Mouse (Mus musculus) liver, embryonic 14.5 days (tissue): ENCODE results near the gene 4930519P11Rik. TPM values are rescaled to one million over a fixed set of nuclear protein-coding genes. Genes with fewer than 3 reads are reported as not detected.
A peak's percentile ranks its signal among the peaks of the same experiment; 100 is the strongest.

Experiments used
- ATAC-seq: fragments of 200-750 bp; cut with Nextera tagmentation; 2 replicates; pipeline ENCODE4 v1.8.0; 2017; ENCODE audit warnings: moderate number of reproducible peaks, mild to moderate bottlenecking, moderate library complexity; ENCODE audit not compliant: insufficient read depth
- DNase-seq, 3 experiments: peaks; one replicate each; pipeline ENCODE4 v3.0.0-alpha.2; 2012 to 2013; ENCODE audit warnings: low read depth in 3 of 3, low spot score in 3 of 3
- H3K27ac ChIP-seq: fragments of 300-500 bp; sonication (generic); 2 replicates; pipeline ENCODE4 v1.5.1; 2014; ENCODE audit warnings: moderate library complexity, mild to moderate bottlenecking, control low read depth, inconsistent platforms
- H3K27me3 ChIP-seq: fragments of 300-500 bp; sonication (generic); 2 replicates; pipeline ENCODE4 v1.6.1; 2014; ENCODE audit warnings: mild to moderate bottlenecking, low read length, moderate library complexity; ENCODE audit not compliant: control insufficient read depth, insufficient read depth
- H3K36me3 ChIP-seq: fragments of 300-500 bp; sonication (generic); replicated peaks from 2 replicates; pipeline ENCODE4 v1.6.1; 2014; ENCODE audit warnings: low read depth; ENCODE audit not compliant: control insufficient read depth, insufficient read depth
- H3K4me1 ChIP-seq, 2 experiments: fragments of 200-500 bp in 1 of 2; fragments of 300-500 bp in 1 of 2; sonication (generic) in 1 of 2; replicated peaks; 2 replicates each; pipeline ENCODE4 v1.6.1; 2012 to 2014; ENCODE audit warnings: antibody characterized with exemption in 1 of 2, inconsistent platforms in 1 of 2, low read length in 1 of 2; ENCODE audit not compliant: control insufficient read depth in 2 of 2, insufficient read depth in 2 of 2
- H3K4me2 ChIP-seq: fragments of 300-500 bp; sonication (generic); 2 replicates; pipeline ENCODE4 v1.6.1; 2014; ENCODE audit warnings: low read depth, mild to moderate bottlenecking, control low read depth, moderate library complexity
- H3K4me3 ChIP-seq, 2 experiments: fragments of 200-500 bp in 1 of 2; fragments of 300-500 bp in 1 of 2; sonication (generic) in 1 of 2; 2 replicates each; pipeline ENCODE4 v1.5.1; 2012 to 2014; ENCODE audit warnings: low read depth in 2 of 2, low read length in 2 of 2, mild to moderate bottlenecking in 2 of 2, control low read depth in 1 of 2, inconsistent platforms in 1 of 2, moderate library complexity in 1 of 2; ENCODE audit not compliant: insufficient read depth in 1 of 2
- H3K9ac ChIP-seq: fragments of 300-500 bp; sonication (generic); replicated peaks from 2 replicates; pipeline ENCODE4 v1.6.1; 2014; ENCODE audit warnings: mild to moderate bottlenecking, control low read depth, moderate library complexity
- H3K9me3 ChIP-seq: fragments of 300-500 bp; sonication (generic); 2 replicates; pipeline ENCODE4 v1.6.1; 2016; ENCODE audit warnings: low read length, mixed read lengths; ENCODE audit not compliant: control insufficient read depth
- CTCF ChIP-seq: IDR thresholded peaks from 2 replicates; pipeline ENCODE4 v1.5.1; 2016; ENCODE audit warnings: antibody characterized with exemption, low read depth, control low read depth
- EP300 ChIP-seq: IDR thresholded peaks from 2 replicates; pipeline ENCODE4 v1.6.1; 2016; ENCODE audit warnings: antibody characterized with exemption, low read depth
- WGBS: fragments of 180-500 bp; shearing (Covaris S2); extraction: QIAGEN DNeasy Blood & Tissue Kit; methylation state at CpG from one replicate; pipeline ENCODE4 v1.1.7; 2014; ENCODE audit not compliant: insufficient replicate concordance; 5-methylcytosine and 5-hydroxymethylcytosine counted together
- polyA plus RNA-seq, 2 experiments: library from polyadenylated mRNA; depleted of rRNA in 1 of 2; stranded (reverse) in 1 of 2; unstranded in 1 of 2; fragments of >200 nt; fragmentation: Nextera tagmentation in 1 of 2; extraction: Ambion mirVana in 1 of 2; gene quantifications; 2 replicates each; pipeline versions ENCODE4 v1.2.1 to v1.2.3; 2012 to 2014

The 4930519P11Rik gene
- polyA plus RNA-seq, 2 experiments, result 0.35 TPM; not detected in 1

- Histone ChIP-seq H3K4me1 (peaks cover 33 to 42% of the 10 kb centered on the region in 2 experiments), H3K4me3 (peak overlapping the region; percentile 68 to 79), H3K9ac (peak overlapping the region; percentile 97), H3K4me2 (peak overlapping the region; percentile 69), H3K27ac (peak overlapping the region; percentile 98), H3K9me3 (no peaks in the 10 kb centered on the region), H3K27me3 (no peaks in the 10 kb centered on the region), H3K36me3 (peaks cover 13% of the 10 kb centered on the region)
- TF ChIP-seq EP300 (peak; percentile 66), CTCF (no peak)
- ATAC-seq (peak; percentile 85), DNase-seq (peak; percentile 80 to 86 (median 82))
- WGBS, result 21% methylated on average over 16 of the region's 16 CpGs
Observed at GRCm38 (mm10) chr2:154632203-154632780, 19.1 kb upstream of the 4930519P11Rik start.

- DNase-seq (no peak), ATAC-seq (no peak)
- Histone ChIP-seq H3K9me3 (no peaks in the 10 kb centered on the region), H3K9ac (peak overlapping the region; percentile 97), H3K27me3 (no peaks in the 10 kb centered on the region), H3K4me1 (peaks cover 30 to 37% of the 10 kb centered on the region in 2 experiments), H3K4me2 (peak overlapping the region; percentile 69), H3K4me3 (peak overlapping the region; percentile 68 to 79), H3K36me3 (peaks cover 13% of the 10 kb centered on the region), H3K27ac (peak overlapping the region; percentile 98)
- TF ChIP-seq EP300 (no peak), CTCF (no peak)
- WGBS, result 73% methylated on average over 5 of the region's 5 CpGs
Observed at GRCm38 (mm10) chr2:154630531-154630930, 17.3 kb upstream of the 4930519P11Rik start.

- TF ChIP-seq CTCF, result peak; percentile 45; the same call in 1 of the 2 replicates
- no peak for TF ChIP-seq EP300
- no peaks in the 10 kb centered on the region for H3K27me3 ChIP-seq
- peaks cover 0 to 5% of the 10 kb centered on the region in 2 experiments; a peak in 1 of 4 replicates for H3K4me1 ChIP-seq
- DNase-seq, result no peak
- no peak overlapping the region for H3K27ac ChIP-seq
- peaks cover 5% of the 10 kb centered on the region; the same call in 1 of the 2 replicates for H3K9me3 ChIP-seq
- H3K4me3 ChIP-seq, result no peak overlapping the region
- peaks cover 4% of the 10 kb centered on the region; the same call in 1 of the 2 replicates for H3K36me3 ChIP-seq
- no peak overlapping the region for H3K9ac ChIP-seq
- no peak overlapping the region for H3K4me2 ChIP-seq
- ATAC-seq, result no peak
Observed at GRCm38 (mm10) chr2:154624137-154624536, 10.9 kb upstream of the 4930519P11Rik start.

- Histone ChIP-seq H3K9ac (no peak overlapping the region), H3K4me1 (peaks cover 0 to 6% of the 10 kb centered on the region in 2 experiments; a peak in 2 of 4 replicates), H3K4me3 (no peak overlapping the region), H3K27ac (no peak overlapping the region), H3K9me3 (peaks cover 5% of the 10 kb centered on the region; the same call in 1 of the 2 replicates), H3K36me3 (no peaks in the 10 kb centered on the region), H3K27me3 (no peaks in the 10 kb centered on the region), H3K4me2 (no peak overlapping the region)
- ATAC-seq (no peak), DNase-seq (no peak)
- 52% methylated on average over 5 of the region's 5 CpGs for WGBS
- TF ChIP-seq CTCF, result no peak
- TF ChIP-seq EP300, result no peak
Observed at GRCm38 (mm10) chr2:154621684-154622083, 8.4 kb upstream of the 4930519P11Rik start.

- DNase-seq, result no peak
- H3K4me3 ChIP-seq, result no peak overlapping the region
- 82% methylated on average over 3 of the region's 3 CpGs for WGBS
- no peaks in the 10 kb centered on the region for H3K36me3 ChIP-seq
- H3K9ac ChIP-seq, result no peak overlapping the region
- H3K27ac ChIP-seq, result no peak overlapping the region
- TF ChIP-seq EP300, result no peak
- TF ChIP-seq CTCF, result no peak
- H3K9me3 ChIP-seq, result no peaks in the 10 kb centered on the region
- peaks cover 24 to 35% of the 10 kb centered on the region in 2 experiments for H3K4me1 ChIP-seq
- no peak for ATAC-seq
- H3K4me2 ChIP-seq, result no peak overlapping the region
- H3K27me3 ChIP-seq, result no peaks in the 10 kb centered on the region
Observed at GRCm38 (mm10) chr2:154617061-154617460, 3.8 kb upstream of the 4930519P11Rik start.
